Mouse (Mus musculus): Measurements from ENCODE around the gene Mad1l1. TPM values are rescaled to one million over a fixed set of nuclear protein-coding genes. Genes with fewer than 3 reads are reported as not detected.

Gene Mad1l1
- polyA plus RNA-seq, 1 experiment from 2014 or later = 39.8 TPM

GRCm38 (mm10) chr5:140167080-140167479 lies 154.3 kb downstream of the Mad1l1 start:
- Histone ChIP-seq H3K27me3 (replicated peaks) (no peaks in the 10 kb centered on the region), H3K4me2 (no peak overlapping the region), H3K27ac (no peak overlapping the region), H3K4me1 (no peaks in the 10 kb centered on the region), H3K36me3 (no peaks in the 10 kb centered on the region), H3K9ac (no peak overlapping the region), H3K9me3 (no peaks in the 10 kb centered on the region), H3K4me3 (replicated peaks) (no peak overlapping the region)
- 83% methylated on average over 6 of the region's 6 CpGs for WGBS
- ATAC-seq (ENCODE audit: insufficient read depth, low FRiP score, low read depth) = no peak

DNA sequence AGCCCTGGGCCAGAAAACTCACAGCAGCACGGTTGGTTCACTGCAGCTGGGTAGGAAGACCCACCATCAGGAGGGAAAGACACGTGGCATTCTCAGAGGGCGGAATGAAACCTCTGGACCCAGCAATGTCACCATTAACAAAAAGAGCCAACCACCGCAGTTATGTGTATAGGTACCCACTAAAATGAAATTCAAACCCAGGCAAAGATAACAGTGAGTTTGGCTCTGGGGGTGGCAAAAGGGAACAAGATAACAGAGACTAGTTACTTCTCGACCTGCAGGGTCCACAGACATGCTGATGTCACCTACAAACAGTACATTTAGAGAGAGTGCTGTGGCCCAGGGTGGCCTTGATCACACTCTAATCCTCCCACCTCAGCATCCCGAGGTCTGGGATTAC lies 157.4 kb downstream of the Mad1l1 start:
- Histone ChIP-seq H3K9ac (no peak overlapping the region), H3K9me3 (no peaks in the 10 kb centered on the region), H3K36me3 (no peaks in the 10 kb centered on the region), H3K4me1 (no peaks in the 10 kb centered on the region), H3K4me3 (replicated peaks) (no peak overlapping the region), H3K27me3 (replicated peaks) (no peaks in the 10 kb centered on the region), H3K27ac (no peak overlapping the region), H3K4me2 (no peak overlapping the region)
- 84% methylated on average over 6 of the region's 6 CpGs for WGBS
- no peak for ATAC-seq (ENCODE audit: insufficient read depth, low FRiP score, low read depth)

DNA sequence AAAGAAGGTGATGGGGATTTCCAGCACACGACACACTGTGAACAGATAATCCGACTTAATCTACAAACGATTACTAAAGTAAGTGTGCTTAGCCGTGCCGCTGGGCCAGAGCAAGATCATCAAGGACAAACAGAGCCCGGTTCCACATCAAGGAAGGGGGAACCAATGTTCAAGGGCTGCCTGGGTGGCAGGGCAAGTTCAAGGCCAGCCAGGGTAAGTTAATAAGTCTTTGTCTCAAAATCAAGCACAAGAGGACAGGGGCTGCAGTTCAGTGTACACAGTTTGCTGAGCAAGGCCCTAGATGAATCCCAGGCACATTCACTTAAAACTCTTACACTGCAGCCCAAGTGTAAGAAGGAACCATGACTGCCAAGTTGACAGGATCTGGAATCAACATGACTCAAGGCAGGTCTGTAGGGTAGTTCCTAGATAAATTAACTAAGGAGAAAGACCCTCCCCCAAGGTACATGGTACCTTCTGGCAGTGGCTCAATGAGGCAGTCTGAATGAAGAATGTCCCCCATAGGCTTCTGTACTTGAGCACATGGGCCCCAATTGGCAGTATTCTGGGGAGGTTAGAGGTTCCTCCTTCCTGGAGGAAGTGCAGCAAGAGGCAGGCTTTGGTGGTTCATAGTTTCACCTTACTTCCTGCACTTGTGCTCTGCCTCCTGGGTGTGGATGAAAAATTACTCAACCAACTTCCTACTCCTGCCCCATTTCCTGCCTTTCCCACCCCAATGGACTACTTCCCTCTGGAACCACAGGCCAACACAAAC lies 159.1 kb downstream of the Mad1l1 start:
- ATAC-seq (ENCODE audit: insufficient read depth, low FRiP score, low read depth) = no peak
- no peak overlapping the region for H3K9ac ChIP-seq
- no peaks in the 10 kb centered on the region for H3K36me3 ChIP-seq
- H3K4me3 ChIP-seq (replicated peaks) = no peak overlapping the region
- H3K9me3 ChIP-seq = no peaks in the 10 kb centered on the region
- no peaks in the 10 kb centered on the region for H3K27me3 ChIP-seq (replicated peaks)
- 56% methylated on average over 6 of the region's 6 CpGs for whole genome bisulfite sequencing
- no peaks in the 10 kb centered on the region for H3K4me1 ChIP-seq
- no peak overlapping the region for H3K4me2 ChIP-seq
- H3K27ac ChIP-seq = no peak overlapping the region

DNA sequence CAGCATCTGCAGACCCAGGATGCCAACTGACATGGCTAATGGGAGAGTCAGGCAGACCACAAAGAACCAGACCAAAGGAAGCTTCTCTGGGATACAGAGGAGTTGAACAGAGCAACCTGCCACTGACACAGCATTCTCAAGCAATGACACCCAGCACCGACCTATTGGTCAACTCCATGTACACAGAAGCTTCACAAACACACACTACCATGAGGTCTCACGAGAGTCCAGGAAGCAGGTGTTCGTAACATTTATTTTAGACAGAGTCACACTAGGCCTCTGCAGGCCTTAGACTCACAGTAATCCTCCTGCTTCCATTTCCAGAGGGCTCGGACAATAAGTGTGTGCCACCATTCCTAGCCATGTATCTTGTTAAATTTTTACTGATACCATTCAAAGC lies 162.3 kb downstream of the Mad1l1 start:
- no peak overlapping the region for H3K9ac ChIP-seq
- H3K4me1 ChIP-seq = no peaks in the 10 kb centered on the region
- H3K4me2 ChIP-seq = no peak overlapping the region
- no peak overlapping the region for H3K4me3 ChIP-seq (replicated peaks)
- no peaks in the 10 kb centered on the region for H3K9me3 ChIP-seq
- no peak for ATAC-seq (ENCODE audit: insufficient read depth, low FRiP score, low read depth)
- 84% methylated on average over 4 of the region's 4 CpGs for WGBS
- no peaks in the 10 kb centered on the region for H3K36me3 ChIP-seq
- H3K27me3 ChIP-seq (replicated peaks) = no peaks in the 10 kb centered on the region
- no peak overlapping the region for H3K27ac ChIP-seq

GRCm38 (mm10) chr5:140157886-140158627 lies 163.3 kb downstream of the Mad1l1 start:
- ATAC-seq (ENCODE audit: insufficient read depth, low FRiP score, low read depth) = no peak
- H3K4me2 ChIP-seq = no peak overlapping the region
- no peaks in the 10 kb centered on the region for H3K36me3 ChIP-seq
- H3K4me3 ChIP-seq (replicated peaks) = no peak overlapping the region
- H3K27me3 ChIP-seq (replicated peaks) = no peaks in the 10 kb centered on the region
- no peak overlapping the region for H3K9ac ChIP-seq
- no peaks in the 10 kb centered on the region for H3K4me1 ChIP-seq
- no peak overlapping the region for H3K27ac ChIP-seq
- no peaks in the 10 kb centered on the region for H3K9me3 ChIP-seq
- WGBS = 85% methylated on average over 1 of the region's 1 CpGs

DNA sequence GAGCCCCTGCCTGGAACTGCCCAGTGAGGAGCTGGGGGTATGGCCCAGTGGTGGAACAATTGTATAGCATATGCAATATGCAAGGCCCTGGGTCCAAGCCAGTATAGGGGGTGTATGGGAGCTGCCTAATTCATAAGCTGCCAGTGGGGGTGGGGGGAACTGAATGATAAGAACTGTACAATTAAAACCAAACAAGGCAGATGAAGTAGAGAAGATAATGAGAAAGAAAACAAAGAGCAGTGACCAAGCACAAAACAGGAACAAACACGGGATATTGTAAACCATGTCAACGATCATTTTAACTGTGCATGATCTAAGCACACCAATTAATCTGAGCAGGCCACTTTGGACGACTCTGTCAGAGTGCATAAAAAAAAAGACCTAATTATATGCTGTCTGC lies 167.2 kb downstream of the Mad1l1 start:
- no peaks in the 10 kb centered on the region for H3K36me3 ChIP-seq
- no peak overlapping the region for H3K27ac ChIP-seq
- no peaks in the 10 kb centered on the region for H3K4me1 ChIP-seq
- WGBS = 75% methylated on average over 3 of the region's 3 CpGs
- no peak for ATAC-seq (ENCODE audit: insufficient read depth, low FRiP score, low read depth)
- H3K4me2 ChIP-seq = no peak overlapping the region
- H3K9me3 ChIP-seq = no peaks in the 10 kb centered on the region
- no peaks in the 10 kb centered on the region for H3K27me3 ChIP-seq (replicated peaks)
- no peak overlapping the region for H3K9ac ChIP-seq
- no peak overlapping the region for H3K4me3 ChIP-seq (replicated peaks)

DNA sequence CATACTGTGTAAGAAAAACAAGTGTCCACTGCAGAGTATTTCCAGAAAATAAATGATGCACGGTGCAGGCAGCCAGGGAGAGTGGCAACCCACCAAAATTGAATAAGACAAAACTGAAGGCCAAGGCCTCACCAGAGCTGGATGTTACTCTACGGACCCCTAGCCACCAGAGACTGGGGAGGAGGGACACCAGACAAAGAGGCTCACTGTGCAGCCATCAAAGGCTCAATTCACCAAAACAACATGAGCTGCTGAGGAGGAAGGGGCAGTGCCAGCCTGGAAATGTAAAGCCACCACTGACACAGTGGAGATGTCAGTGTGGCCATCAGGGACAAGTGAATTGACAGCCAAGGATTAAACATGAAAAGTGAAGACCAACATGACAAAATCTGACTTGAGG lies 169.5 kb downstream of the Mad1l1 start:
- no peak overlapping the region for H3K9ac ChIP-seq
- no peak overlapping the region for H3K4me3 ChIP-seq (replicated peaks)
- no peaks in the 10 kb centered on the region for H3K27me3 ChIP-seq (replicated peaks)
- H3K4me2 ChIP-seq = no peak overlapping the region
- no peak overlapping the region for H3K27ac ChIP-seq
- ATAC-seq (ENCODE audit: insufficient read depth, low FRiP score, low read depth) = no peak
- no peaks in the 10 kb centered on the region for H3K4me1 ChIP-seq
- no peaks in the 10 kb centered on the region for H3K9me3 ChIP-seq
- H3K36me3 ChIP-seq = no peaks in the 10 kb centered on the region
- 47% methylated on average over 2 of the region's 2 CpGs for WGBS

DNA sequence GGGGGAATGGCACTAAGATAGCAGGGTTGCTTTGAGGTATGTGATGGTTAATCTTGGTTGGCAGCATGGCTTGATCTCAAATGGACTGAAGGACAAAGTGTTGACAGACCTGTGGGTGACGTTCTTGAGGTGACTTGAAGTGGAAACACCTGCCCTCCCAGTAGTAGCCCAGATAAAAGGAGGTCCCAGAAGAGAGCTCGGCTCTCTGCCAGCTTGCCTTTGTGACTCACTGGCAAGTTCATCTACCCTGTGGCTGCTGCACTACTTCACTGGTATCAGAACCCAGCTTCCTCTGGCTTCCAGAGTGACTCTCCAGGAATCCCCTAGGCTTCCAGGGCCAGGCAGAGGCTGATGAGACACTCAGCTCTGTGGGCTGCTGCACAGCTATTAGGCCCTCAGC lies 170.2 kb downstream of the Mad1l1 start:
- Histone ChIP-seq H3K27me3 (replicated peaks) (no peaks in the 10 kb centered on the region), H3K4me1 (no peaks in the 10 kb centered on the region), H3K27ac (no peak overlapping the region), H3K4me2 (no peak overlapping the region), H3K9ac (no peak overlapping the region), H3K9me3 (no peaks in the 10 kb centered on the region), H3K4me3 (replicated peaks) (no peak overlapping the region), H3K36me3 (no peaks in the 10 kb centered on the region)
- no peak for ATAC-seq (ENCODE audit: insufficient read depth, low FRiP score, low read depth)
- 53% methylated on average over 2 of the region's 2 CpGs for WGBS

- H3K36me3 ChIP-seq = no peaks in the 10 kb centered on the region
- no peak for ATAC-seq (ENCODE audit: insufficient read depth, low FRiP score, low read depth)
These were observed 170.7 kb downstream of the Mad1l1 start for GRCm38 (mm10) chr5:140150694-140151093.

DNA sequence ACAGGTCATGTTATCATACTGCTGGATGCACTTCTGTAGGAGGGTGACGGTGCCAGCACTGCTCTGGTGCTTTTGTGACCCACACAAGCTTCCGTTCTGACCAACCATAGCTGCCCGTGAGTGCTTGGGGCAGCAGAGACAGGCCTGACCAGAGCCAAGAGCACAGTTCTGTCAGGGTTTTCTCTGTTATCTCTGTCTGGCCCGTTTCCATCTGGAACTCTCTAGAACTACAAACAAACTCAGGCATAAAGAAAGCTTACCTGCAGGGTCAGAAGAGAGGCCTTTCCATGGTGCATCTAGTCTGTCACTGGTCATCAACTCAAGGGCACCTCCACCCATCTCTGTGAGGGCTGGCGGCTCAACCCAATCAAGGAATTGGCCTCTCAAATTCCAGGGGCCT lies 171.2 kb downstream of the Mad1l1 start:
- Histone ChIP-seq H3K4me1 (no peaks in the 10 kb centered on the region), H3K9ac (no peak overlapping the region)
- 86% methylated on average over 5 of the region's 5 CpGs for WGBS

More at GRCm38 (mm10) chr5:140150694-140151093, 170.7 kb downstream of the Mad1l1 start:
- no peak overlapping the region for H3K4me3 ChIP-seq (replicated peaks)
- 89% methylated on average over 2 of the region's 2 CpGs for WGBS
- H3K27me3 ChIP-seq (replicated peaks) = no peaks in the 10 kb centered on the region
- H3K4me1 ChIP-seq = no peaks in the 10 kb centered on the region
- no peak overlapping the region for H3K27ac ChIP-seq
- no peak overlapping the region for H3K9ac ChIP-seq
- no peak overlapping the region for H3K4me2 ChIP-seq
- H3K9me3 ChIP-seq = no peaks in the 10 kb centered on the region

GRCm38 (mm10) chr5:140149298-140149697 lies 172.1 kb downstream of the Mad1l1 start:
- no peak overlapping the region for H3K9ac ChIP-seq
- no peaks in the 10 kb centered on the region for H3K4me1 ChIP-seq
- ATAC-seq (ENCODE audit: insufficient read depth, low FRiP score, low read depth) = no peak
- no peaks in the 10 kb centered on the region for H3K36me3 ChIP-seq
- H3K4me3 ChIP-seq (replicated peaks) = no peak overlapping the region
- H3K27me3 ChIP-seq (replicated peaks) = no peaks in the 10 kb centered on the region
- WGBS = 78% methylated on average over 4 of the region's 4 CpGs
- no peak overlapping the region for H3K27ac ChIP-seq
- H3K9me3 ChIP-seq = no peaks in the 10 kb centered on the region
- no peak overlapping the region for H3K4me2 ChIP-seq

More for the DNA sequence above, 171.2 kb downstream of the Mad1l1 start:
- H3K4me2 ChIP-seq = no peak overlapping the region
- H3K4me3 ChIP-seq (replicated peaks) = no peak overlapping the region
- no peaks in the 10 kb centered on the region for H3K9me3 ChIP-seq
- no peak overlapping the region for H3K27ac ChIP-seq
- H3K36me3 ChIP-seq = no peaks in the 10 kb centered on the region
- ATAC-seq (ENCODE audit: insufficient read depth, low FRiP score, low read depth) = no peak
- H3K27me3 ChIP-seq (replicated peaks) = no peaks in the 10 kb centered on the region

- H3K4me3 ChIP-seq (replicated peaks) = no peak overlapping the region
- H3K4me1 ChIP-seq = no peaks in the 10 kb centered on the region
- H3K4me2 ChIP-seq = no peak overlapping the region
- 91% methylated on average over 2 of the region's 2 CpGs for WGBS
- H3K27ac ChIP-seq = no peak overlapping the region
- no peak for ATAC-seq (ENCODE audit: insufficient read depth, low FRiP score, low read depth)
- no peaks in the 10 kb centered on the region for H3K36me3 ChIP-seq
- no peak overlapping the region for H3K9ac ChIP-seq
- no peaks in the 10 kb centered on the region for H3K9me3 ChIP-seq
- no peaks in the 10 kb centered on the region for H3K27me3 ChIP-seq (replicated peaks)
These were observed 177.8 kb downstream of the Mad1l1 start for GRCm38 (mm10) chr5:140143541-140143940.
